Mouse (Mus musculus) erythroid progenitor cell, adult 5-6 weeks (primary cell): ENCODE measurements around the gene Lypd8. TPM values are rescaled to one million over a fixed set of nuclear protein-coding genes. Genes with fewer than 3 reads are reported as not detected.

ENCODE experiments used
- ATAC-seq: replicated peaks from 2 replicates; pipeline ENCODE4 v1.8.0; 2016; ENCODE audit warnings: moderate number of reproducible peaks, mild to moderate bottlenecking, moderate TSS enrichment, inconsistent platforms; ENCODE audit not compliant: poor library complexity, low FRiP score, severe bottlenecking
- total RNA-seq, 2 experiments: library from RNA; stranded (forward) in 1 of 2; stranded (reverse) in 1 of 2; fragments of 150-400 nt in 1 of 2; fragments of 186-747, 209-891 nt in 1 of 2; gene quantifications; 2 replicates each; pipeline versions ENCODE4 v1.2.3 to v1.2.4; 2015 to 2017; ENCODE audit warnings: low replicate concordance in 2 of 2

Gene Lypd8
- total RNA-seq, 2 experiments from 2014 or later, result not detected

DNA sequence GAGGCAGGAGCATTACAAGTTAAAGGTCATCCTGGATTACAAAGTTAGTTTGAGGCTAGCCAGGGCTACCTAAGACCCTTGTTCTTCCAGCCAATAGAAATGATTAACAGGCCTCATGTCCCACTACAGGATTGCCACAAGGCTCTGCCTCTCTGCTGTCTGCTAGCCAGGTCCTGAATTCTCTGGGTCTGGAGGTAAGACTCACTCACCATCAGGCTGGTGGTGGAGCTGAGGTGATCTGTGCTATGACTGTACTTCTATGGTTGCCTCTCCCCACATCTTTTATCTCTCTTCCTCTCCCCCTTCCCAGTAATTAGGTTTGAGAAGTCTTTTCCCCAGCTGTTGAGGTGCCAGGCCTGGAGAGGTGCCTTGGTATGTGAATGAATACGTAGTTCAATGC, 673 bp downstream of the Lypd8 start:
- no peak for ATAC-seq

- no peak for ATAC-seq
Observed at GRCm38 (mm10) chr11:58382471-58382870, 3.6 kb downstream of the Lypd8 start.

- no peak for ATAC-seq
Observed at GRCm38 (mm10) chr11:58399985-58400645, 21.3 kb downstream of the Lypd8 start.

DNA sequence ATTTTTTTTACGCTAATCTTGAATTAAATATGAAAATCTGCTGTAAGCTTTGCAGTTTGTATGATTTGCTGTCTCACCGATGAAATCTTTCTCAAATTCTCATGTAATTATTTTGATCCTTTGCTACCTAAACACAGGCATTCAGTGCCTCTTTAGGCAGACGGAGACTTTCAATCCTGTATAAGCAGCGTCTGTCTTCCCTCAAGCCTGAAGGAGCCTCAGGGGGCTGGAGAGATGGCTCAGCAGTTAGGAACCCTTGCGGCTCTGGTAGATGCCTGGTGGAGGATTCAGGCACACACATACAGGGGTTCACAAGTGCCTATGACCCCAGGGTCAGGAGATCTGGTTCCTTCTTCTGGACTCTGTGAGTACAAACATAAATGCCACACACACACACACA, 21.8 kb downstream of the Lypd8 start:
- ATAC-seq, result no peak

DNA sequence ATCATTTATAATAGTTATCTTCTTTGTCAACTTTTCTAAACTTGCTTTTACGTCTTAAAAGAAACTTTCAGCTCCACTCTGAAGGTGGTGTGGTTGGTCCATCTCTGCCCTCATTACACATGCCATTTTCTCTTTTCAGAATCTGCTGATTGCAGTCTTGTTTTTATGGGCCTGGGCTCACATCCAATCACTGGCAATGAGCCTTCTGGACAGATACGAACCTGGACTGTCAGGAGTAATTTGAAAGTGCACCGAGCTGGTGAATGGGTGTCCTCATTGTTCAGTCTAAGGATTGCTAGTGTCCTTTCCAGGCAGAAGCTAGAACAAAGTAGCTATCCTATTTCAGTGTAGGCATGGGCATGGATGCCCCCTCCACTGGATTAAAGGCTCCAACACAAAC, 29.2 kb downstream of the Lypd8 start:
- ATAC-seq, result no peak

DNA sequence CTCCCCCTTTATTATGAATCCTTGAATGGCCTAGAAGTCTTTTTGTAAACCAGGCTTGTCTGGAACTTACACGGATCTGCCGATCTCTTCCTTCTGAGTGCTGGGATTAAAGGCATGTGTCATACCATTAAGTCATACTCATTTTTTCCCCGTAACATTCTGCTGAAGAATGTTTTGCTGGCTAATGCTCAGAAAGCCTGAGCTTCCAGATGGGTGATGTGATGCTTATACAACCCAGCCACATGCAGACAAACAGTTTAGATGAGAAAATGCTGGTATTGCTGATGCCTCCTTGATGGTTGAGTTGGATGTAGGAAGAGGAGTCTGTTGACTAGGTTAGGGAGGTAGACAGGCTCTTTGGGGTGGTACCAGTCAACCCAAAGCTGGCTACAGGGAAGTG, 39.5 kb downstream of the Lypd8 start:
- ATAC-seq, result no peak

DNA sequence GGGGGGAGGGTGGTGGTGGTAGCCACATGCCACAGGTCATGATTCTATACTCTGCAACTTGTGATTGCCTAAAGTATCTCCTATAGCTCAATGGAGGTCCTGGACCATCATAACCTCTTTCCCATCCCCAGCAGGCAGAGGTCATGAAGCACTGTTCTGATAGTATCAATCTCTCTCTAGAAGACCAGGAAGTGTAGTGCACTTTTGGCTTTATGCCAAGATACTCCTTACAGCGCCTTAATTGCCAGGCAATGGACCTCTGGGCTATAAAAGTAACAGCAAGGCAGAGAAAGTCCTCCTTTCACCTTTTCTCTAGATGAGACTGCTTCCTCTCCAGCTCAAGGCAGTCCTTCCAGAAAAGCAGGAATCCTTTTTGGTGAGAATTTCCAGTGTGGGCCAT, 42.0 kb downstream of the Lypd8 start, which contains the start of gene 1810065E05Rik:
TSS of gene 1810065E05Rik (plus strand) at position 297 of the 400 bp plus-strand sequence.
- ATAC-seq, result no peak

GRCm38 (mm10) chr11:58432259-58432658, 53.4 kb downstream of the Lypd8 start, which contains the start of gene Gm12253:
Gm12253 (plus strand) TSS chr11:58432559.
- no peak for ATAC-seq

DNA sequence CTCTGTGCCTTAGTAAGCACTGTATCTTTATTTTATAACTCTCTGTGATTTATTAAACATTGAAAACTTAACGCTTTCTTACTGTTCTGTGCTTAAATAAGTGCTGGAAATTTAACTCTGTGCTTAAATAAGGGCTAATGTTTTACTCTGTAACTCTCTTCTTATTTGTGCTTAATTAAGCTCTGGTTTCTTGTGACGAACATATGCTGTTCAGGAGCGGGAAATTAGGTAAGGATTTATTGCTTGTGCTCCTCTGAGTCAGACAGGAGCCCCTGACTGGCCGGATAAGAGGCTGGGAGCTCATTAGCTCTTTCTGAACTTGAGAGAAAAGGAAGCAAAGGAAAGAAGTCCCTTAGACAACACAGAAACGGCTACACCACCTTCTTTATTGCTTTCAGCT, 59.0 kb downstream of the Lypd8 start:
- ATAC-seq, result no peak

Other genes starting within 250 kb of the Lypd8 start
- gene Gemin5, start 210.5 kb upstream of the Lypd8 start, total RNA-seq (2015; ENCODE audit: low replicate concordance), result 2.9 and 5.0 TPM in 2 replicates
- gene Gemin5, start 210.5 kb upstream of the Lypd8 start, total RNA-seq (2017; ENCODE audit: low replicate concordance), result 4.3 and 6.5 TPM in 2 replicates
- gene Mrpl22, start 207.4 kb upstream of the Lypd8 start, total RNA-seq (2015; ENCODE audit: low replicate concordance), result 12.6 and 15.9 TPM in 2 replicates
- gene Mrpl22, start 207.4 kb upstream of the Lypd8 start, total RNA-seq (2017; ENCODE audit: low replicate concordance), result 10.7 and 21.6 TPM in 2 replicates
- 16.8 and 27.4 TPM in 2 replicates for gene Igtp, start 179.5 kb upstream of the Lypd8 start, total RNA-seq (2015; ENCODE audit: low replicate concordance)
- 17.1 and 20.9 TPM in 2 replicates for gene Igtp, start 179.5 kb upstream of the Lypd8 start, total RNA-seq (2017; ENCODE audit: low replicate concordance)
- gene Irgm2, start 179.4 kb upstream of the Lypd8 start, total RNA-seq (2015; ENCODE audit: low replicate concordance), result 6.5 and 12.6 TPM in 2 replicates
- gene Irgm2, start 179.4 kb upstream of the Lypd8 start, total RNA-seq (2017; ENCODE audit: low replicate concordance), result 5.9 and 6.8 TPM in 2 replicates
- 4.3 and 10.9 TPM in 2 replicates for gene 4930438A08Rik, start 104.2 kb upstream of the Lypd8 start, total RNA-seq (2015; ENCODE audit: low replicate concordance)
- 2.7 and 9.5 TPM in 2 replicates for gene 4930438A08Rik, start 104.2 kb upstream of the Lypd8 start, total RNA-seq (2017; ENCODE audit: low replicate concordance)
- gene Zfp692, start 72.0 kb upstream of the Lypd8 start, total RNA-seq (2015; ENCODE audit: low replicate concordance), result 4.6 and 17.7 TPM in 2 replicates
- 17.1 and 19.1 TPM in 2 replicates for gene Zfp692, start 72.0 kb upstream of the Lypd8 start, total RNA-seq (2017; ENCODE audit: low replicate concordance)
- 75.3 and 80.5 TPM in 2 replicates for gene Zfp672, start 48.7 kb upstream of the Lypd8 start, total RNA-seq (2015; ENCODE audit: low replicate concordance)
- 27.6 and 39.9 TPM in 2 replicates for gene Zfp672, start 48.7 kb upstream of the Lypd8 start, total RNA-seq (2017; ENCODE audit: low replicate concordance)
- 10.5 and 13.3 TPM in 2 replicates for gene Sh3bp5l, start 48.3 kb upstream of the Lypd8 start, total RNA-seq (2015; ENCODE audit: low replicate concordance)
- gene Sh3bp5l, start 48.3 kb upstream of the Lypd8 start, total RNA-seq (2017; ENCODE audit: low replicate concordance), result 19.8 and 118 TPM in 2 replicates
- not detected in 2 replicates for gene 1810065E05Rik, start 42.1 kb downstream of the Lypd8 start, total RNA-seq (2015; ENCODE audit: low replicate concordance)
- not detected in 2 replicates for gene 1810065E05Rik, start 42.1 kb downstream of the Lypd8 start, total RNA-seq (2017; ENCODE audit: low replicate concordance)
- gene Gm12253, start 53.5 kb downstream of the Lypd8 start, total RNA-seq (2015; ENCODE audit: low replicate concordance), result not detected in 2 replicates
- gene Gm12253, start 53.5 kb downstream of the Lypd8 start, total RNA-seq (2017; ENCODE audit: low replicate concordance), result not detected in 2 replicates
- gene Lypd9, start 73.9 kb downstream of the Lypd8 start, total RNA-seq (2015; ENCODE audit: low replicate concordance), result not detected in 2 replicates
- gene Lypd9, start 73.9 kb downstream of the Lypd8 start, total RNA-seq (2017; ENCODE audit: low replicate concordance), result not detected in 2 replicates
- gene Olfr30, start 83.2 kb downstream of the Lypd8 start, total RNA-seq (2015; ENCODE audit: low replicate concordance), result not detected in 2 replicates
- not detected in 2 replicates for gene Olfr30, start 83.2 kb downstream of the Lypd8 start, total RNA-seq (2017; ENCODE audit: low replicate concordance)
- gene Olfr332, start 113.5 kb downstream of the Lypd8 start, total RNA-seq (2015; ENCODE audit: low replicate concordance), result not detected in 2 replicates
- not detected in 2 replicates for gene Olfr332, start 113.5 kb downstream of the Lypd8 start, total RNA-seq (2017; ENCODE audit: low replicate concordance)
- not detected in 2 replicates for gene Olfr331, start 123.5 kb downstream of the Lypd8 start, total RNA-seq (2015; ENCODE audit: low replicate concordance)
- gene Olfr331, start 123.5 kb downstream of the Lypd8 start, total RNA-seq (2017; ENCODE audit: low replicate concordance), result not detected in 2 replicates
- not detected in 2 replicates for gene Olfr330, start 155.8 kb downstream of the Lypd8 start, total RNA-seq (2015; ENCODE audit: low replicate concordance)
- gene Olfr330, start 155.8 kb downstream of the Lypd8 start, total RNA-seq (2017; ENCODE audit: low replicate concordance), result not detected in 2 replicates
- not detected in 2 replicates for gene Olfr329-ps, start 167.4 kb downstream of the Lypd8 start, total RNA-seq (2015; ENCODE audit: low replicate concordance)
- not detected in 2 replicates for gene Olfr329-ps, start 167.4 kb downstream of the Lypd8 start, total RNA-seq (2017; ENCODE audit: low replicate concordance)
- not detected in 2 replicates for gene Olfr328, start 176.6 kb downstream of the Lypd8 start, total RNA-seq (2015; ENCODE audit: low replicate concordance)
- gene Olfr328, start 176.6 kb downstream of the Lypd8 start, total RNA-seq (2017; ENCODE audit: low replicate concordance), result not detected in 2 replicates
- not detected in 2 replicates for gene Olfr224, start 191.5 kb downstream of the Lypd8 start, total RNA-seq (2015; ENCODE audit: low replicate concordance)
- not detected in 2 replicates for gene Olfr224, start 191.5 kb downstream of the Lypd8 start, total RNA-seq (2017; ENCODE audit: low replicate concordance)
- not detected in 2 replicates for gene Olfr325, start 198.7 kb downstream of the Lypd8 start, total RNA-seq (2015; ENCODE audit: low replicate concordance)
- not detected in 2 replicates for gene Olfr325, start 198.7 kb downstream of the Lypd8 start, total RNA-seq (2017; ENCODE audit: low replicate concordance)
- gene Olfr324, start 216.1 kb downstream of the Lypd8 start, total RNA-seq (2015; ENCODE audit: low replicate concordance), result not detected in 2 replicates
- not detected in 2 replicates for gene Olfr324, start 216.1 kb downstream of the Lypd8 start, total RNA-seq (2017; ENCODE audit: low replicate concordance)
- gene 2210407C18Rik, start 237.0 kb downstream of the Lypd8 start, total RNA-seq (2015; ENCODE audit: low replicate concordance), result not detected in 2 replicates
- gene 2210407C18Rik, start 237.0 kb downstream of the Lypd8 start, total RNA-seq (2017; ENCODE audit: low replicate concordance), result not detected in 2 replicates